ENCODE assay signal across 7 mouse cellular contexts in genomic region chr3:88531348-88532298, GRCm38 (mm10). TPM values are rescaled to one million over a fixed set of nuclear protein-coding genes. Genes with fewer than 3 reads are reported as not detected.
A peak's percentile ranks its signal among the peaks of the same experiment; 100 is the strongest.
DNase-seq lines count a peak whose midpoint lies in the region; ATAC-seq lines count a peak whose summit lies in the region.

No protein-coding gene starts in this region.

- intact Hi-C loops in left cerebral cortex, postnatal 36 days (cut with DNase I) = loop anchor here (1.0 to 5.0 kb wide), 2 partner anchors 21 to 119 kb away; partner anchors contain the start of gene Pmf1

- WGBS in intestine, embryonic 15.5 days = under 1% methylated on average over 56 of the region's 63 CpGs
- under 1% methylated on average over 63 of the region's 63 CpGs for WGBS in midbrain, embryonic 10.5 days

- H3K27ac ChIP-seq in intestine, embryonic 15.5 days = peak overlapping the region; percentile 87
- peak overlapping the region; percentile 100 for H3K27ac ChIP-seq in midbrain, embryonic 10.5 days (replicated peaks)

- peaks cover 6% of the 10 kb centered on the region for H3K36me3 ChIP-seq in intestine, embryonic 15.5 days
- peaks cover 30% of the 10 kb centered on the region for H3K36me3 ChIP-seq in midbrain, embryonic 10.5 days

- peak overlapping the region; percentile 56 for H3K4me3 ChIP-seq in intestine, embryonic 15.5 days (replicated peaks)
- H3K4me3 ChIP-seq in midbrain, embryonic 10.5 days = peak overlapping the region; percentile 87

- peak; percentile 82 for ATAC-seq in intestine, embryonic 15.5 days

- H3K4me1 ChIP-seq in intestine, embryonic 15.5 days (replicated peaks) = peaks cover 62% of the 10 kb centered on the region
- peaks cover 73% of the 10 kb centered on the region for H3K4me1 ChIP-seq in midbrain, embryonic 10.5 days

- no peaks in the 10 kb centered on the region for H3K27me3 ChIP-seq in intestine, embryonic 15.5 days (replicated peaks)
- no peaks in the 10 kb centered on the region for H3K27me3 ChIP-seq in midbrain, embryonic 10.5 days (ENCODE audit: low read depth, poor library complexity, severe bottlenecking)

- no peaks in the 10 kb centered on the region for H3K9me3 ChIP-seq in intestine, embryonic 15.5 days
- no peaks in the 10 kb centered on the region for H3K9me3 ChIP-seq in midbrain, embryonic 10.5 days (replicated peaks)

- H3K9ac ChIP-seq in intestine, embryonic 15.5 days = peak overlapping the region; percentile 93

- peak; percentile 72 for DNase-seq in adipocyte (ENCODE audit: low spot score)
- peak; percentile 92 for DNase-seq in embryo, embryonic 10.5 days (ENCODE audit: low spot score)
- peak; percentile 87 for DNase-seq in gastrocnemius, postnatal 25 days
- DNase-seq in left cerebral cortex, postnatal 36 days (ENCODE audit: low spot score in 2 of 2) = peak; percentile 86 to 88
- DNase-seq in midbrain, embryonic 10.5 days (ENCODE audit: low spot score) = peak; percentile 94
- DNase-seq in right cerebral cortex, postnatal 4 days = peak; percentile 89

- peak overlapping the region; percentile 82 for H3K4me2 ChIP-seq in intestine, embryonic 15.5 days (replicated peaks)

RNA-seq across cellular contexts. Expression of gene Mex3a, which starts 0.6 kb away (rescaled TPM):
- total RNA-seq in gastrocnemius, postnatal 25 days (2021) = under 1 TPM; 0.24 to 0.33 TPM
- 9.6 and 11.2 TPM in 2 replicates for polyA plus RNA-seq in intestine, embryonic 15.5 days (2015; fragmentation: Nextera tagmentation; extraction: Ambion mirVana)
- 1 to 10 TPM; 2.6 to 2.9 TPM for total RNA-seq in left cerebral cortex, postnatal 36 days (2021)
- 27.7 and 33.8 TPM in 2 replicates for polyA plus RNA-seq in midbrain, embryonic 10.5 days (2016; fragmentation: Nextera tagmentation; extraction: Ambion mirVana)

RNA-seq across cellular contexts. Expression of gene Rab25, which starts 16.5 kb away (rescaled TPM):
- not detected for total RNA-seq in gastrocnemius, postnatal 25 days (2021)
- 75.2 and 89.8 TPM in 2 replicates for polyA plus RNA-seq in intestine, embryonic 15.5 days (2015; fragmentation: Nextera tagmentation; extraction: Ambion mirVana)
- not detected for total RNA-seq in left cerebral cortex, postnatal 36 days (2021)
- 0.49 and 0.79 TPM in 2 replicates for polyA plus RNA-seq in midbrain, embryonic 10.5 days (2016; fragmentation: Nextera tagmentation; extraction: Ambion mirVana)

RNA-seq across cellular contexts. Expression of gene Lamtor2, which starts 21.3 kb away (rescaled TPM):
- 10 to 100 TPM; 76.1 to 81.1 TPM for total RNA-seq in gastrocnemius, postnatal 25 days (2021)
- 188 and 231 TPM in 2 replicates for polyA plus RNA-seq in intestine, embryonic 15.5 days (2015; fragmentation: Nextera tagmentation; extraction: Ambion mirVana)
- total RNA-seq in left cerebral cortex, postnatal 36 days (2021) = 100 to 1,000 TPM; 103 to 106 TPM
- 175 and 192 TPM in 2 replicates for polyA plus RNA-seq in midbrain, embryonic 10.5 days (2016; fragmentation: Nextera tagmentation; extraction: Ambion mirVana)

RNA-seq across cellular contexts. Expression of gene Lmna, which starts 21.9 kb away (rescaled TPM):
- total RNA-seq in gastrocnemius, postnatal 25 days (2021) = 100 to 1,000 TPM in 1 of 2 experiments, 10 to 100 TPM in 1; 99.2 to 106 TPM
- 120 TPM in 2 replicates for polyA plus RNA-seq in intestine, embryonic 15.5 days (2015; fragmentation: Nextera tagmentation; extraction: Ambion mirVana)
- 10 to 100 TPM; 47.1 to 57.3 TPM for total RNA-seq in left cerebral cortex, postnatal 36 days (2021)
- polyA plus RNA-seq in midbrain, embryonic 10.5 days (2016; fragmentation: Nextera tagmentation; extraction: Ambion mirVana) = 13.5 and 18.3 TPM in 2 replicates

RNA-seq across cellular contexts. Expression of gene Ubqln4, which starts 21.9 kb away (rescaled TPM):
- 10 to 100 TPM; 59.6 to 67.2 TPM for total RNA-seq in gastrocnemius, postnatal 25 days (2021)
- polyA plus RNA-seq in intestine, embryonic 15.5 days (2015; fragmentation: Nextera tagmentation; extraction: Ambion mirVana) = 43.6 and 43.7 TPM in 2 replicates
- total RNA-seq in left cerebral cortex, postnatal 36 days (2021) = 100 to 1,000 TPM; 129 to 137 TPM
- 71.1 and 74.1 TPM in 2 replicates for polyA plus RNA-seq in midbrain, embryonic 10.5 days (2016; fragmentation: Nextera tagmentation; extraction: Ambion mirVana)

Comparison
In these comparisons a context has a peak if more than half of its experiments do, and no peak if none do; other contexts are left out.
1. Peak in every context shown above with its lines: DNase-seq, ATAC-seq, H3K4me3 ChIP-seq and H3K27ac ChIP-seq.